Mouse (Mus musculus) intestine, postnatal 0 days (tissue): Measurements from ENCODE around the gene Pxn. TPM values are rescaled to one million over a fixed set of nuclear protein-coding genes. Genes with fewer than 3 reads are reported as not detected.

Experiments
- ATAC-seq: fragments of 200-750 bp; cut with Nextera tagmentation; 2 replicates; pipeline ENCODE4 v1.8.0; 2017; ENCODE audit warnings: mild to moderate bottlenecking, moderate TSS enrichment, moderate library complexity
- H3K27ac ChIP-seq: fragments of 300-500 bp; sonication (generic); 2 replicates; pipeline ENCODE4 v1.5.1; 2014; ENCODE audit warnings: mild to moderate bottlenecking, low read depth, low read length, moderate library complexity
- H3K27me3 ChIP-seq: fragments of 300-500 bp; sonication (generic); replicated peaks from 2 replicates; pipeline ENCODE4 v1.6.1; 2014; ENCODE audit warnings: low read length, mixed read lengths; ENCODE audit not compliant: control insufficient read depth, insufficient read depth
- H3K36me3 ChIP-seq: fragments of 300-500 bp; sonication (generic); 2 replicates; pipeline ENCODE4 v1.6.1; 2014; ENCODE audit warnings: mild to moderate bottlenecking, moderate library complexity; ENCODE audit not compliant: control insufficient read depth, insufficient read depth
- H3K4me1 ChIP-seq: fragments of 300-500 bp; sonication (generic); replicated peaks from 2 replicates; pipeline ENCODE4 v1.6.1; 2014; ENCODE audit warnings: antibody characterized with exemption, low read length, mixed read lengths; ENCODE audit not compliant: control insufficient read depth, insufficient read depth
- H3K4me2 ChIP-seq: fragments of 300-500 bp; sonication (generic); replicated peaks from 2 replicates; pipeline ENCODE4 v1.6.1; 2014; ENCODE audit warnings: low read depth, mild to moderate bottlenecking, moderate library complexity
- H3K4me3 ChIP-seq: fragments of 300-500 bp; sonication (generic); 2 replicates; pipeline ENCODE4 v1.5.1; 2014; ENCODE audit warnings: low read depth, low read length
- H3K9ac ChIP-seq: fragments of 300-500 bp; sonication (generic); 2 replicates; pipeline ENCODE4 v1.6.1; 2014; ENCODE audit warnings: mild to moderate bottlenecking, low read depth, low read length
- H3K9me3 ChIP-seq: fragments of 300-500 bp; sonication (generic); 2 replicates; pipeline ENCODE4 v1.6.1; 2016; ENCODE audit warnings: mixed run types; ENCODE audit not compliant: control insufficient read depth
- CTCF ChIP-seq: sonication (generic); IDR thresholded peaks from 2 replicates; pipeline ENCODE4 v1.5.1; 2016; ENCODE audit warnings: low read depth, mild to moderate bottlenecking, control low read depth, antibody characterized with exemption, moderate library complexity
- WGBS: fragments of 180-500 bp; shearing (Covaris S2); extraction: QIAGEN DNeasy Blood & Tissue Kit; methylation state at CpG from one replicate; pipeline ENCODE4 v1.1.7; 2014; 5-methylcytosine and 5-hydroxymethylcytosine counted together
- polyA plus RNA-seq: library from polyadenylated mRNA; unstranded; fragments of >200 nt; fragmentation: Nextera tagmentation; extraction: Ambion mirVana; gene quantifications from 2 replicates; pipeline ENCODE4 v1.2.1, GENCODE M21; 2015

The Pxn gene
- polyA plus RNA-seq, 1 experiment from 2014 or later: 65.1 TPM

- H3K4me1 ChIP-seq: peaks cover 6% of the 10 kb centered on the region
- H3K27ac ChIP-seq: no peak overlapping the region
- 93% methylated on average over 14 of the region's 14 CpGs for WGBS
- H3K36me3 ChIP-seq: 0 out of 2 replicates have a peak, but pooled peaks cover 19% of the 10 kb centered on the region
- no peak overlapping the region for H3K4me3 ChIP-seq
- no peaks in the 10 kb centered on the region for H3K27me3 ChIP-seq
- TF ChIP-seq CTCF: no peak
- ATAC-seq: no peak
- H3K9me3 ChIP-seq: no peaks in the 10 kb centered on the region
- no peak overlapping the region for H3K4me2 ChIP-seq
- no peak overlapping the region for H3K9ac ChIP-seq
These were observed 6.8 kb downstream of the Pxn start for GRCm38 (mm10) chr5:115513246-115513645.

GRCm38 (mm10) chr5:115513721-115514120, 7.2 kb downstream of the Pxn start:
- whole genome bisulfite sequencing: 86% methylated on average over 16 of the region's 16 CpGs
- no peaks in the 10 kb centered on the region for H3K9me3 ChIP-seq
- H3K36me3 ChIP-seq: 0 out of 2 replicates have a peak, but pooled peaks cover 19% of the 10 kb centered on the region
- H3K27me3 ChIP-seq: no peaks in the 10 kb centered on the region
- H3K4me2 ChIP-seq: no peak overlapping the region
- no peak for TF ChIP-seq CTCF
- H3K4me1 ChIP-seq: peaks cover 6% of the 10 kb centered on the region
- H3K9ac ChIP-seq: no peak overlapping the region
- H3K27ac ChIP-seq: 0 out of 2 replicates have a peak overlapping the region, but pooled peaks have one; percentile 4
- no peak overlapping the region for H3K4me3 ChIP-seq
- no peak for ATAC-seq

- H3K4me3 ChIP-seq: no peak overlapping the region
- peaks cover 19% of the 10 kb centered on the region; the same call in 1 of the 2 replicates for H3K36me3 ChIP-seq
- ATAC-seq: no peak
- H3K27me3 ChIP-seq: no peaks in the 10 kb centered on the region
- H3K9me3 ChIP-seq: no peaks in the 10 kb centered on the region
- no peak for TF ChIP-seq CTCF
- H3K9ac ChIP-seq: no peak overlapping the region
- H3K4me1 ChIP-seq: peaks cover 6% of the 10 kb centered on the region
- 73% methylated on average over 6 of the region's 6 CpGs for WGBS
- 0 out of 2 replicates have a peak overlapping the region, but pooled peaks have one; percentile 40 for H3K4me2 ChIP-seq
- H3K27ac ChIP-seq: peak overlapping the region; percentile 31; the same call in 1 of the 2 replicates
These were observed 7.9 kb downstream of the Pxn start for GRCm38 (mm10) chr5:115514346-115514745.

DNA sequence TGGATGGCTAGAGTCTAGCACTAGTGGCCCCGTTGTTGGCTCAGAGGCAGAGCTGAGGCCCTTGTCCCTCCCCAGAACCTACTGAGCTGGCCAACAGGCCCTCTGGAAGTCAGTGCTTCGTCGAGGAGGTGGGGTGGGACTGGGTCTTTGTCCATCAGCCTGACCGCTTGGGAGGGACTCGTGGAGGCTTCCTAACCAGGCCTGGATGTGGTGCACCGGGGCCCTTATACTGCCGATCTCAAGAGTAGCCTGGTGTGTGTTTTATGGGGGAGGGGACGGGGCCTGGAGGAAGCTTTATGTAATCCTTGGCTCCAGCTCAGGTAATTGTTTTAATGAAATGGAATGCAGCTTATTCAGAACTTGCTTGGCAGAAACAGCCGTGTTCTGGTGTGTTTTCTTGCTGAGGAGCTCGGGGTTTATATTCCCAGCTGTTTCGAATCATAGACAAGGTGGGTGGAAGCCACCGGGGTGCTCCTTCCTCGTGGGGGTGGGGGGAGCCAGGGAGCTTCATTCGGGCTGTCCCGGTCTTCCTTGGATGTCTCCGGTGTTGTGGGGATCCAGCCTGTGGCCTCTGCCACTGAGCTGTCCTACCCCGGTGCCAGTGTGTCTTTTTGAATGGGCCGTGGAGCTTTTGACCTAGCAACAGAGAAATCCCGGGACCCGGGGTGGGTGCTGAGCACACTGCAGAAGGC, 8.6 kb downstream of the Pxn start:
- 33% methylated on average over 20 of the region's 20 CpGs for WGBS
- peak overlapping the region; percentile 64 for H3K27ac ChIP-seq

DNA sequence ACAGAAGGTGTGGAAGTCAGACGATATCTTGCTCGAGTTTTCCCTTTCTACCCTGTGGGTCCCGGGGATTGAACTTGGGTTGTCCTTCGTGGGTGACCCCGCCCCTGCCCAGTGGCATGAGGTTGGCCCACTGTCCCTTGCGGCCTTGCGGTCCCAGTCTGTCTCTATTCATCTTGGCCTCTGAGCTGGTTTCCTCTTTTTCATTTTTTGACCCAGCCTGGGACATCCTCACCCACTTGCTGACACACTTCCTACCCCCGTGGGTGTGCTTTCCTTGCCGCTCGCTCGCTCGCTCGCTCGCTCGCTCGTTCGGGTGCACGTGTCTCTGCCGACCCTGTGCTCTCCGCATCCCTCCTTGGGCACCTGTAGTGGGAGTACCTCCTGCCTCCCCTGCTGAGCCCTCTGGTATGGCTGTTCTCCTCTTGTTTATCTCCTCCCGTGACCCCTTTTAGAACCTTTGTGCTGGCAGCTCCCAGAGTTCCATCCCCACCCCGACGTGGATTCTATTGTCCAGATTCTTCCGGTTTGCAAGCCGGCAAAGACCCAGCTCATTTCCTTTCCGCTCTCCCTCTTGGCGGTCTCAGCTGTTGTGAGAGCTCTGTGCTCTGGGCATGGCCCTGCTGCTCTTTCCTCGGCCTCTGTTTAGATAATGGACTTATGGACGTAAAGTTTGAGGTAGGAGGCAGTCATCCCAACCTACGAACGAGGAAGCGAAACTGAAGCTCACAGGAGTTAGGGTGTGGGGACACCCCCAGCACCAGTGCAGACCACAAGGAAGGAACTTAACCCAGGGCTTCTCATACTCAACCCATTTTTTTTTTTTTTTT, 9.8 kb downstream of the Pxn start:
- no peak overlapping the region for H3K9ac ChIP-seq
- H3K4me1 ChIP-seq: peaks cover 7% of the 10 kb centered on the region; the same call in 1 of the 2 replicates
- peak overlapping the region; percentile 68 for H3K27ac ChIP-seq
- no peaks in the 10 kb centered on the region for H3K9me3 ChIP-seq
- H3K36me3 ChIP-seq: peaks cover 19% of the 10 kb centered on the region; the same call in 1 of the 2 replicates
- TF ChIP-seq CTCF: no peak
- WGBS: 75% methylated on average over 32 of the region's 32 CpGs
- H3K27me3 ChIP-seq: no peaks in the 10 kb centered on the region
- ATAC-seq: no peak
- H3K4me3 ChIP-seq: no peak overlapping the region
- no peak overlapping the region for H3K4me2 ChIP-seq

More for the DNA sequence above, 8.6 kb downstream of the Pxn start:
- Histone ChIP-seq H3K9me3 (no peaks in the 10 kb centered on the region), H3K4me1 (peaks cover 1% of the 10 kb centered on the region), H3K4me2 (peak overlapping the region; percentile 40), H3K36me3 (peaks cover 19% of the 10 kb centered on the region; the same call in 1 of the 2 replicates), H3K27me3 (no peaks in the 10 kb centered on the region), H3K4me3 (no peak overlapping the region), H3K9ac (no peak overlapping the region)
- ATAC-seq: no peak; the same call in 1 of the 2 replicates
- TF ChIP-seq CTCF: no peak

DNA sequence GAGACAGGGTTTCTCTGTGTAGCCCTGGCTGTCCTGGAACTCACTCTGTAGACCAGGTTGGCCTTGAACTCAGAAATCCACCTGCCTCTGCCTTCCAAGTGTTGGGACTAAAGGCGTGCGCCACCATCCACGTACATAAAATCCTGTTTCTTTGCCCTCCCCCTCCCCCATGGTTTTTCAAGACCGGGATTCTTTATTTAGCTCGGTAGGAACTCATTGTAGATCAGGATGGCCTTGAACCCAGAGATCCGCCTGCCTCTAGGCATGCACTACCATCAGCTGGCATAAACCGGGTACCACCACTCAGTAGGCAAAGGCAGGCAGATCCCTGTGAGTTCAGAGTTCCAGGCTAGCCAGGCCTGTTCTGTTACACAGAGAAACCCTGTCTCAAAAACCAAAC, 10.4 kb downstream of the Pxn start:
- H3K9me3 ChIP-seq: no peaks in the 10 kb centered on the region
- peaks cover 7% of the 10 kb centered on the region; the same call in 1 of the 2 replicates for H3K4me1 ChIP-seq
- no peaks in the 10 kb centered on the region for H3K27me3 ChIP-seq
- no peak overlapping the region for H3K4me3 ChIP-seq
- H3K9ac ChIP-seq: no peak overlapping the region
- peaks cover 19% of the 10 kb centered on the region; the same call in 1 of the 2 replicates for H3K36me3 ChIP-seq
- WGBS: 88% methylated on average over 7 of the region's 7 CpGs
- no peak overlapping the region for H3K4me2 ChIP-seq
- no peak for ATAC-seq
- TF ChIP-seq CTCF: no peak
- peak overlapping the region; percentile 68 for H3K27ac ChIP-seq
